Mouse (Mus musculus) ES-Bruce4 (cell line): ENCODE results near the gene Otoa.

Experiments used
- CTCF ChIP-seq: IDR thresholded peaks from one replicate; pipeline ENCODE4 v1.8.1; 2011; ENCODE audit warnings: low read depth, low read length
- EP300 ChIP-seq: IDR thresholded peaks from 2 replicates; pipeline ENCODE4 v1.6.1; 2011; ENCODE audit warnings: low read depth, low read length; ENCODE audit not compliant: insufficient read depth
- POLR2A ChIP-seq: IDR thresholded peaks from one replicate; pipeline ENCODE4 v1.8.1; 2011; ENCODE audit warnings: low read length; ENCODE audit not compliant: insufficient read depth

- TF ChIP-seq CTCF (no peak), POLR2A (no peak), EP300 (no peak)
Measured at GRCm38 (mm10) chr7:121081350-121081749, at the start of gene Otoa.
